Mouse (Mus musculus): ENCODE results near the gene Tsc22d1. TPM values are rescaled to one million over a fixed set of nuclear protein-coding genes. Genes with fewer than 3 reads are reported as not detected.

Tsc22d1 gene
- total and polyA plus RNA-seq, 3 experiments, result 0.25 to 1.3 (median 0.69) TPM

DNA sequence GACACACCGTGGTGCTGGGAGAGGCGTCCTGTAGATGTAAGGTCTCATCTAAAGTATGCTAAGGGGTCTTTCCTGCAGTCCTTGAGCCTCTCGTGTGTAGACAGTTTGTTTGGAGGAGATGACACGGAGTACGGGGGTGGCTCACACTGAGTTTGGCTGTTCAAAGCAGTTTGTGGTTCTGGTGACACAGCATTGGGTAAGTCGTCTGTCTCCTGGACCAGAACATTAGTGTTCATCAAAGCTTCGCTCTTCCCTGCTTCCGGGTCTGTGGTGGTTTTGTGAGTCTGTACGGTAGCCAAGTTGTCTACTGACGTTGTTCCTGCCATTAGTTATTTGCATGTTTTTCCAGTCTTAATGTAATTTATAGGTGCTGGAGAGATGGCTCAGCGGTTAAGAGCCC is 65.7 kb downstream of the Tsc22d1 start:
- H3K27me3 ChIP-seq (replicated peaks), result no peaks in the 10 kb centered on the region
- H3K4me3 ChIP-seq (replicated peaks in 1 of 3; ENCODE audit: low read depth in 2 of 3, low read length in 2 of 3, poor library complexity in 1 of 3), result no peak overlapping the region
- H3K9ac ChIP-seq (ENCODE audit: insufficient read depth, low read depth), result no peak overlapping the region
- TF ChIP-seq SIN3A (IDR thresholded peaks at IDR 0.05; ENCODE audit: low read length) (no peak), POLR2A (IDR thresholded peaks at IDR 0.05; ENCODE audit: low read depth, low read length) (no peak), UBTF (IDR thresholded peaks at IDR 0.05; ENCODE audit: low read depth, low read length) (no peak), PAX5 (IDR thresholded peaks at IDR 0.05; ENCODE audit: low read length) (no peak), ZC3H11A (IDR thresholded peaks at IDR 0.05; ENCODE audit: low read depth, low read length) (no peak), MXI1 (IDR thresholded peaks at IDR 0.05; ENCODE audit: low read depth, low read length) (no peak), HCFC1 (IDR thresholded peaks at IDR 0.05; ENCODE audit: low read depth, low read length) (no peak), RCOR1 (conservative IDR thresholded peaks at IDR 0.05; ENCODE audit: low read depth, low read length) (no peak), USF2 (conservative IDR thresholded peaks at IDR 0.05; ENCODE audit: low read depth, low read length) (no peak), ELF1 (IDR thresholded peaks at IDR 0.05; ENCODE audit: low read depth, low read length) (no peak), EP300 (IDR thresholded peaks at IDR 0.05; ENCODE audit: low read length) (no peak), POLR2AphosphoS2 (IDR thresholded peaks at IDR 0.05; ENCODE audit: low read depth, low read length) (no peak), USF1 (IDR thresholded peaks at IDR 0.05; ENCODE audit: low read depth, low read length) (no peak), CTCF (conservative IDR thresholded peaks at IDR 0.05 in 1 of 2, IDR thresholded peaks at IDR 0.05 in 1 of 2; ENCODE audit: low read depth in 2 of 2, low read length in 2 of 2) (no peak), CHD2 (IDR thresholded peaks at IDR 0.05; ENCODE audit: low read length) (no peak)
- H3K79me2 ChIP-seq (replicated peaks; ENCODE audit: control insufficient read depth, extremely low read depth, insufficient read depth, poor library complexity, severe bottlenecking), result no peaks in the 10 kb centered on the region
- in situ Hi-C loops (cut with MboI; ENCODE audit: low pct_ligation_motif_present, low pct_unique_long_range_greater_than_20kb, low sequenced_read_pairs), result no loop called here
- H3K4me1 ChIP-seq (ENCODE audit: control insufficient read depth in 1 of 2, insufficient read depth in 2 of 2), result peaks cover 2 to 11% of the 10 kb centered on the region in 2 experiments; a peak in 3 of 4 replicates
- no peak for DNase-seq (ENCODE audit: extremely low read depth)
- no peaks in the 10 kb centered on the region for H3K9me3 ChIP-seq (replicated peaks; ENCODE audit: low read length)
- no peaks in the 10 kb centered on the region for H3K36me3 ChIP-seq (replicated peaks in 1 of 2; ENCODE audit: control insufficient read depth in 1 of 2, insufficient read depth in 1 of 2, low read length in 1 of 2)
- no peak overlapping the region for H3K27ac ChIP-seq (ENCODE audit: insufficient read depth, low read depth)
- no peak overlapping the region for H3K4me2 ChIP-seq (ENCODE audit: insufficient read depth, low read depth, poor library complexity, severe bottlenecking)
- dilution Hi-C loops (cut with MboI; ENCODE audit: extremely low pct_ligation_motif_present, extremely low pct_unique_long_range_greater_than_20kb, low sequenced_read_pairs), result loop anchor here (25.0 kb wide), 1 partner anchor 532 kb away; no protein-coding TSS in a partner anchor

DNA sequence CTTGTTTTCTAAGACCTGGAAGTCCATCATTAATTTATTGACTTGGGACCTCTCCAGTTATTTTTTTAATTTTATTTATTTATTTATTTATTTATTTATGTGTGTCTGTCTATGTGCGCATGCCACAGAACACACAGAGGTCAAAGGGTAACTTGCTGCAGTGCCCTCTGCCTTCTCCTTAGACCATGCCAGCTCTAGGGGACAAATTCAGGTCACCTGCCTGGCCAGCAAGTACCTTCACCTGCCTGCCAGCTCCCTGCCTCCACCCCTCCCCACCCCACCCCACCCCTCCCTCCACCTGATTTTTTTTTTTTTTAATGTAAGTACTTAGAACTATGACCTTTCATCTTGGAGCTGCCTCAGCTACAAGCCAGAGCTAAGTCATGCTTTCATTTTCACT is 68.9 kb downstream of the Tsc22d1 start:
- no peaks in the 10 kb centered on the region for H3K36me3 ChIP-seq (replicated peaks in 1 of 2; ENCODE audit: control insufficient read depth in 1 of 2, insufficient read depth in 1 of 2, low read length in 1 of 2)
- no peak overlapping the region for H3K4me2 ChIP-seq (ENCODE audit: insufficient read depth, low read depth, poor library complexity, severe bottlenecking)
- H3K9me3 ChIP-seq (replicated peaks; ENCODE audit: low read length), result no peaks in the 10 kb centered on the region
- dilution Hi-C loops (cut with MboI; ENCODE audit: extremely low pct_ligation_motif_present, extremely low pct_unique_long_range_greater_than_20kb, low sequenced_read_pairs), result loop anchor here (25.0 kb wide), 1 partner anchor 529 kb away; no protein-coding TSS in a partner anchor
- H3K4me3 ChIP-seq (replicated peaks in 1 of 3; ENCODE audit: low read depth in 2 of 3, low read length in 2 of 3, poor library complexity in 1 of 3), result no peak overlapping the region
- H3K27me3 ChIP-seq (replicated peaks), result no peaks in the 10 kb centered on the region
- in situ Hi-C loops (cut with MboI; ENCODE audit: low pct_ligation_motif_present, low pct_unique_long_range_greater_than_20kb, low sequenced_read_pairs), result no loop called here
- TF ChIP-seq JUND (conservative IDR thresholded peaks at IDR 0.05; ENCODE audit: low read depth, low read length) (no peak), TBP (conservative IDR thresholded peaks at IDR 0.05; ENCODE audit: low read depth, low read length) (no peak), ZNF384 (IDR thresholded peaks at IDR 0.05; ENCODE audit: low read depth, low read length) (no peak), ZC3H11A (IDR thresholded peaks at IDR 0.05; ENCODE audit: low read depth, low read length) (no peak), ETS1 (conservative IDR thresholded peaks at IDR 0.05; ENCODE audit: low read depth, low read length) (no peak), BHLHE40 (IDR thresholded peaks at IDR 0.05; ENCODE audit: low read depth, low read length) (no peak), MAFK (IDR thresholded peaks at IDR 0.05; ENCODE audit: insufficient replicate concordance, low read length) (no peak), ZMIZ1 (IDR thresholded peaks at IDR 0.05; ENCODE audit: low read depth, low read length) (no peak), NRF1 (IDR thresholded peaks at IDR 0.05; ENCODE audit: low read depth, low read length) (no peak), USF2 (conservative IDR thresholded peaks at IDR 0.05; ENCODE audit: low read depth, low read length) (no peak), MXI1 (IDR thresholded peaks at IDR 0.05; ENCODE audit: low read depth, low read length) (no peak), CHD1 (IDR thresholded peaks at IDR 0.05; ENCODE audit: low read depth, low read length) (no peak)
- no peak for DNase-seq (ENCODE audit: extremely low read depth)
- H3K27ac ChIP-seq (ENCODE audit: insufficient read depth, low read depth), result no peak overlapping the region
- no peak overlapping the region for H3K9ac ChIP-seq (ENCODE audit: insufficient read depth, low read depth)
- no peaks in the 10 kb centered on the region for H3K79me2 ChIP-seq (replicated peaks; ENCODE audit: control insufficient read depth, extremely low read depth, insufficient read depth, poor library complexity, severe bottlenecking)
- peaks cover 0 to 2% of the 10 kb centered on the region in 2 experiments; a peak in 1 of 4 replicates for H3K4me1 ChIP-seq (ENCODE audit: control insufficient read depth in 1 of 2, insufficient read depth in 2 of 2)
